ENCODE assay signal across 20 mouse cellular contexts in the genomic region with DNA sequence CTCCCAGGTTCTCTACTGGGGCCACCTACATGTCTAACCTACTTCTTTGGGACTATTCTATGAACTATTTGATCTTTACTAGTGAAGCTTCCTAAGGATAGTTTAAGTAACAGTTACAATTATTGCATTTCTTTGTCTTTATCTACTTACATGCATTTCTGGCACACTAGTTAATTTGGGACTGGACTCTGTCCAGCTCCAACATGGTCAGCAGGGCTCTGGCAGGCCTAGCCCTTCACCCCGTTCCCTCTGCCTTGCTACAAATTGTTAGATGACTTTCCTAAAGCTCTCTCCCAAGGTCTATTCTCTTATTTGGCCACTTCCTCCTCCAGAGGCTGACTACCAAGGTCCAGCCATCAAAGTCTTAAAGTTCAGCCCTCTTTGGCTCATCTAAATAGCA.
"Had no signal": no experiment of that assay in that cellular context is flagged by ENCODE, and none has a peak within 500 bp of the region (broad histone marks: within the 10 kb centered on the region; RNA-seq: fewer than 3 reads in every experiment).

No protein-coding gene starts in this region.

- H3K4me2 ChIP-seq: liver, embryonic 13.5 days; liver, embryonic 15.5 days; lung, embryonic 15.5 days; midbrain, embryonic 11.5 days; midbrain, embryonic 13.5 days; midbrain, embryonic 15.5 days; neural tube, embryonic 12.5 days had no signal

- H3K9me3 ChIP-seq: liver, embryonic 13.5 days; liver, embryonic 15.5 days; lung, embryonic 15.5 days; midbrain, embryonic 15.5 days had no signal

- H3K27me3 ChIP-seq: liver, embryonic 13.5 days; liver, embryonic 15.5 days; lung, embryonic 15.5 days; megakaryocyte, embryonic 14.5 days; midbrain, embryonic 13.5 days; midbrain, embryonic 15.5 days; neural tube, embryonic 12.5 days had no signal

- ATAC-seq: liver, postnatal 0 days; lung, postnatal 0 days; midbrain, embryonic 13.5 days; midbrain, embryonic 15.5 days had no signal

- DNase-seq: liver, embryonic 13.5 days; liver, postnatal 0 days; lung, adult 2 months; lung, postnatal 14 days; lung, postnatal 4 days; right cerebral cortex, adult 18-20 months; right cerebral cortex, postnatal 25 days; right cerebral cortex, postnatal 4 days; spleen, adult 18-20 months; thymus, adult 18-20 months; thymus, postnatal 14 days; thymus, postnatal 36 days had no signal

- H3K4me3 ChIP-seq: liver, embryonic 13.5 days; liver, embryonic 15.5 days; lung, embryonic 15.5 days; megakaryocyte, embryonic 14.5 days; midbrain, embryonic 13.5 days; midbrain, embryonic 15.5 days; neural tube, embryonic 12.5 days had no signal

- H3K9ac ChIP-seq: liver, embryonic 13.5 days; liver, embryonic 15.5 days; liver, postnatal 0 days; lung, embryonic 15.5 days; midbrain, embryonic 13.5 days; midbrain, embryonic 15.5 days; neural tube, embryonic 12.5 days had no signal

- H3K36me3 ChIP-seq: liver, embryonic 13.5 days; liver, embryonic 15.5 days; lung, embryonic 15.5 days; midbrain, embryonic 13.5 days; midbrain, embryonic 15.5 days; neural tube, embryonic 12.5 days had no signal

- H3K27ac ChIP-seq: liver, embryonic 13.5 days; liver, embryonic 15.5 days; lung, embryonic 15.5 days; midbrain, embryonic 13.5 days; midbrain, embryonic 15.5 days; neural tube, embryonic 12.5 days had no signal
